Mouse (Mus musculus) intestine, embryonic 16.5 days (tissue): ENCODE results near the gene Arntl2. TPM values are rescaled to one million over a fixed set of nuclear protein-coding genes. Genes with fewer than 3 reads are reported as not detected.
A peak's percentile ranks its signal among the peaks of the same experiment; 100 is the strongest.

Source experiments
- ATAC-seq: fragments of 200-750 bp; cut with Nextera tagmentation; 2 replicates; pipeline ENCODE4 v1.8.0; 2017; ENCODE audit warnings: moderate TSS enrichment, moderate library complexity
- H3K27ac ChIP-seq: fragments of 300-500 bp; sonication (generic); 2 replicates; pipeline ENCODE4 v1.5.1; 2014; ENCODE audit warnings: mild to moderate bottlenecking, low read length
- H3K27me3 ChIP-seq: fragments of 300-500 bp; sonication (generic); replicated peaks from 2 replicates; pipeline ENCODE4 v1.6.1; 2014; ENCODE audit warnings: low read length, control low read depth, mixed read lengths; ENCODE audit not compliant: control insufficient read depth, insufficient read depth
- H3K36me3 ChIP-seq: fragments of 300-500 bp; sonication (generic); 2 replicates; pipeline ENCODE4 v1.6.1; 2014; ENCODE audit warnings: low read length, control low read depth; ENCODE audit not compliant: control insufficient read depth, insufficient read depth
- H3K4me1 ChIP-seq: fragments of 300-500 bp; sonication (generic); 2 replicates; pipeline ENCODE4 v1.6.1; 2014; ENCODE audit warnings: low read length, control low read depth, mixed read lengths; ENCODE audit not compliant: control insufficient read depth, insufficient read depth
- H3K4me2 ChIP-seq: fragments of 300-500 bp; sonication (generic); 2 replicates; pipeline ENCODE4 v1.6.1; 2014; ENCODE audit warnings: low read depth, low read length, control low read depth
- H3K4me3 ChIP-seq: fragments of 300-500 bp; sonication (generic); 2 replicates; pipeline ENCODE4 v1.5.1; 2014; ENCODE audit warnings: mild to moderate bottlenecking, low read length
- H3K9ac ChIP-seq: fragments of 300-500 bp; sonication (generic); 2 replicates; pipeline ENCODE4 v1.6.1; 2014; ENCODE audit warnings: low read depth, low read length
- H3K9me3 ChIP-seq: fragments of 300-500 bp; sonication (generic); 2 replicates; pipeline ENCODE4 v1.6.1; 2016; ENCODE audit warnings: low read length, control low read depth; ENCODE audit not compliant: control insufficient read depth
- WGBS: fragments of 180-500 bp; shearing (Covaris S2); extraction: QIAGEN DNeasy Blood & Tissue Kit; methylation state at CpG from one replicate; pipeline ENCODE4 v1.1.7; 2014; 5-methylcytosine and 5-hydroxymethylcytosine counted together
- polyA plus RNA-seq: library from polyadenylated mRNA; unstranded; fragments of >200 nt; fragmentation: Nextera tagmentation; extraction: Ambion mirVana; gene quantifications from 2 replicates; pipeline ENCODE4 v1.2.1, GENCODE M21; 2015

Arntl2 gene
- 2.3 and 2.6 TPM in 2 replicates for polyA plus RNA-seq

- H3K27me3 ChIP-seq = no peaks in the 10 kb centered on the region
- H3K4me1 ChIP-seq = peaks cover 11% of the 10 kb centered on the region; the same call in 1 of the 2 replicates
- H3K36me3 ChIP-seq = no peaks in the 10 kb centered on the region
- peak within 1 kb of the TSS; percentile 63 for H3K4me3 ChIP-seq
- peak within 1 kb of the TSS; percentile 89 for H3K4me2 ChIP-seq
- no peak within 1 kb of the TSS for H3K27ac ChIP-seq
- ATAC-seq = peak; percentile 99
- under 1% methylated on average over 36 of the region's 36 CpGs for WGBS
- H3K9ac ChIP-seq = peak within 1 kb of the TSS; percentile 78
- no peaks in the 10 kb centered on the region for H3K9me3 ChIP-seq
Measured at GRCm38 (mm10) chr6:146795924-146796545, at the start of gene Arntl2. Gene Arntl2, plus strand, starts transcription at chr6:146796055.

- no peak for ATAC-seq
- Histone ChIP-seq H3K9ac (no peak overlapping the region), H3K27me3 (no peaks in the 10 kb centered on the region), H3K4me3 (no peak overlapping the region), H3K4me2 (no peak overlapping the region), H3K9me3 (no peaks in the 10 kb centered on the region), H3K4me1 (peaks cover 10% of the 10 kb centered on the region), H3K27ac (no peak overlapping the region), H3K36me3 (no peaks in the 10 kb centered on the region)
- 60% methylated on average over 5 of the region's 5 CpGs for WGBS
Measured at GRCm38 (mm10) chr6:146746577-146746976, 49.3 kb upstream of the Arntl2 start.

- H3K36me3 ChIP-seq = no peaks in the 10 kb centered on the region
- H3K4me3 ChIP-seq = no peak overlapping the region
- no peak overlapping the region for H3K27ac ChIP-seq
- H3K9me3 ChIP-seq = no peaks in the 10 kb centered on the region
- H3K4me2 ChIP-seq = no peak overlapping the region
- no peaks in the 10 kb centered on the region for H3K27me3 ChIP-seq
- peaks cover 12% of the 10 kb centered on the region for H3K4me1 ChIP-seq
- H3K9ac ChIP-seq = no peak overlapping the region
- peak; percentile 54 for ATAC-seq
Measured at GRCm38 (mm10) chr6:146747057-146747456, 48.8 kb upstream of the Arntl2 start.

- H3K36me3 ChIP-seq = no peaks in the 10 kb centered on the region
- no peak overlapping the region for H3K4me3 ChIP-seq
- no peaks in the 10 kb centered on the region for H3K9me3 ChIP-seq
- no peak overlapping the region for H3K27ac ChIP-seq
- ATAC-seq = no peak
- WGBS = 50% methylated on average over 1 of the region's 1 CpGs
- H3K27me3 ChIP-seq = no peaks in the 10 kb centered on the region
- H3K4me1 ChIP-seq = peaks cover 12% of the 10 kb centered on the region
- H3K4me2 ChIP-seq = no peak overlapping the region
- no peak overlapping the region for H3K9ac ChIP-seq
Measured at GRCm38 (mm10) chr6:146748271-146748670, 47.6 kb upstream of the Arntl2 start.

GRCm38 (mm10) chr6:146751671-146752070, 44.2 kb upstream of the Arntl2 start:
- H3K4me2 ChIP-seq = no peak overlapping the region
- H3K27me3 ChIP-seq = no peaks in the 10 kb centered on the region
- peaks cover 10% of the 10 kb centered on the region for H3K4me1 ChIP-seq
- H3K9me3 ChIP-seq = no peaks in the 10 kb centered on the region
- ATAC-seq = peak; percentile 83
- no peak overlapping the region for H3K27ac ChIP-seq
- H3K36me3 ChIP-seq = no peaks in the 10 kb centered on the region
- no peak overlapping the region for H3K4me3 ChIP-seq
- no peak overlapping the region for H3K9ac ChIP-seq
- WGBS = 50% methylated on average over 1 of the region's 1 CpGs

- no peak overlapping the region for H3K4me2 ChIP-seq
- H3K36me3 ChIP-seq = no peaks in the 10 kb centered on the region
- 89% methylated on average over 2 of the region's 2 CpGs for WGBS
- ATAC-seq = no peak
- H3K27me3 ChIP-seq = no peaks in the 10 kb centered on the region
- peaks cover 5% of the 10 kb centered on the region; the same call in 1 of the 2 replicates for H3K4me1 ChIP-seq
- no peak overlapping the region for H3K9ac ChIP-seq
- no peak overlapping the region for H3K4me3 ChIP-seq
- no peak overlapping the region for H3K27ac ChIP-seq
- no peaks in the 10 kb centered on the region for H3K9me3 ChIP-seq
Measured at GRCm38 (mm10) chr6:146752178-146752577, 43.7 kb upstream of the Arntl2 start.

- 79% methylated on average over 1 of the region's 1 CpGs for WGBS
- Histone ChIP-seq H3K4me2 (no peak overlapping the region), H3K4me3 (no peak overlapping the region), H3K27me3 (no peaks in the 10 kb centered on the region), H3K9me3 (no peaks in the 10 kb centered on the region), H3K36me3 (no peaks in the 10 kb centered on the region), H3K9ac (no peak overlapping the region), H3K27ac (no peak overlapping the region), H3K4me1 (peaks cover 5% of the 10 kb centered on the region; the same call in 1 of the 2 replicates)
- ATAC-seq = no peak
Measured at GRCm38 (mm10) chr6:146752612-146753011, 43.2 kb upstream of the Arntl2 start.

GRCm38 (mm10) chr6:146753560-146754160, 42.2 kb upstream of the Arntl2 start:
- no peaks in the 10 kb centered on the region for H3K36me3 ChIP-seq
- no peak overlapping the region for H3K4me3 ChIP-seq
- no peaks in the 10 kb centered on the region for H3K27me3 ChIP-seq
- 46% methylated on average over 2 of the region's 2 CpGs for WGBS
- H3K4me2 ChIP-seq = no peak overlapping the region
- peaks cover 5% of the 10 kb centered on the region; the same call in 1 of the 2 replicates for H3K4me1 ChIP-seq
- H3K9me3 ChIP-seq = no peaks in the 10 kb centered on the region
- H3K27ac ChIP-seq = no peak overlapping the region
- H3K9ac ChIP-seq = no peak overlapping the region
- ATAC-seq = no peak

GRCm38 (mm10) chr6:146755136-146755535, 40.7 kb upstream of the Arntl2 start:
- no peak overlapping the region for H3K9ac ChIP-seq
- H3K36me3 ChIP-seq = no peaks in the 10 kb centered on the region
- WGBS = 83% methylated on average over 2 of the region's 2 CpGs
- no peaks in the 10 kb centered on the region for H3K9me3 ChIP-seq
- ATAC-seq = no peak
- H3K27ac ChIP-seq = no peak overlapping the region
- no peak overlapping the region for H3K4me2 ChIP-seq
- no peaks in the 10 kb centered on the region for H3K27me3 ChIP-seq
- H3K4me1 ChIP-seq = peaks cover 5% of the 10 kb centered on the region; the same call in 1 of the 2 replicates
- no peak overlapping the region for H3K4me3 ChIP-seq
